Mouse (Mus musculus) olfactory bulb, adult 2 months (tissue): ENCODE results near the gene Dock8.

Experiments
- CTCF ChIP-seq: fragments of 200-500 bp; IDR thresholded peaks from 2 replicates; pipeline ENCODE4 v1.5.1; 2012; ENCODE audit warnings: low read depth, mild to moderate bottlenecking, low read length, moderate library complexity; ENCODE audit not compliant: insufficient read depth
- POLR2A ChIP-seq: fragments of 200-500 bp; IDR thresholded peaks from 2 replicates; pipeline ENCODE4 v1.6.1; 2012; ENCODE audit warnings: mild to moderate bottlenecking, low read depth, low read length, moderate library complexity; ENCODE audit not compliant: insufficient read depth

GRCm38 (mm10) chr19:25123031-25123430, 123.7 kb downstream of the Dock8 start:
- no peak for TF ChIP-seq CTCF
- no peak for TF ChIP-seq POLR2A
